Mouse (Mus musculus): Measurements from ENCODE around the gene Srsf9.
"Not testable (repeated sequence)": the region's sequence is repeated elsewhere in the genome, so short reads cannot be mapped to it uniquely, and the experiment has no call there.

Srsf9 gene

GRCm38 (mm10) chr5:115326875-115327609, at the start of gene Srsf9:
Srsf9 (plus strand) TSS chr5:115327177.
- DNase-seq (ENCODE audit: low read depth, low spot score) = peak; percentile 93

GRCm38 (mm10) chr5:115278053-115278452, 48.9 kb upstream of the Srsf9 start:
- no peak for DNase-seq (ENCODE audit: low read depth, low spot score)

GRCm38 (mm10) chr5:115278785-115279184, 48.2 kb upstream of the Srsf9 start:
- DNase-seq (ENCODE audit: low read depth, low spot score) = no peak

- DNase-seq (ENCODE audit: low read depth, low spot score) = peak; percentile 81
These were observed 47.5 kb upstream of the Srsf9 start, which contains the start of gene Coq5 for GRCm38 (mm10) chr5:115279226-115280049. Coq5 (plus strand) TSS chr5:115279666.

GRCm38 (mm10) chr5:115280050-115280687, 46.8 kb upstream of the Srsf9 start:
- DNase-seq (ENCODE audit: low read depth, low spot score) = peak; percentile 69

GRCm38 (mm10) chr5:115284735-115285134, 42.2 kb upstream of the Srsf9 start:
- no peak for DNase-seq (ENCODE audit: low read depth, low spot score)

GRCm38 (mm10) chr5:115294173-115294572, 32.8 kb upstream of the Srsf9 start:
- peak; percentile 69 for DNase-seq (ENCODE audit: low read depth, low spot score)

GRCm38 (mm10) chr5:115296347-115296746, 30.6 kb upstream of the Srsf9 start:
- DNase-seq (ENCODE audit: low read depth, low spot score) = no peak

GRCm38 (mm10) chr5:115300035-115300744, 26.8 kb upstream of the Srsf9 start:
- peak; percentile 87 for DNase-seq (ENCODE audit: low read depth, low spot score)

- peak; percentile 98 for DNase-seq (ENCODE audit: low read depth, low spot score)
These were observed 26.0 kb upstream of the Srsf9 start, which contains the start of gene Dynll1 for GRCm38 (mm10) chr5:115300792-115301614. Dynll1 (minus strand) TSS chr5:115300999.

- no peak for DNase-seq (ENCODE audit: low read depth, low spot score)
These were observed 25.4 kb upstream of the Srsf9 start for GRCm38 (mm10) chr5:115301615-115302014.

- DNase-seq (ENCODE audit: low read depth, low spot score) = not testable (repeated sequence)
These were observed 24.8 kb upstream of the Srsf9 start for GRCm38 (mm10) chr5:115302190-115302589.

- no peak for DNase-seq (ENCODE audit: low read depth, low spot score)
These were observed 14.6 kb upstream of the Srsf9 start for GRCm38 (mm10) chr5:115312354-115312753.

GRCm38 (mm10) chr5:115312816-115313667, 13.9 kb upstream of the Srsf9 start:
- no peak for DNase-seq (ENCODE audit: low read depth, low spot score)

- no peak for DNase-seq (ENCODE audit: low read depth, low spot score)
These were observed 13.4 kb upstream of the Srsf9 start for GRCm38 (mm10) chr5:115313668-115313943.

GRCm38 (mm10) chr5:115316968-115317644, 9.9 kb upstream of the Srsf9 start:
- DNase-seq (ENCODE audit: low read depth, low spot score) = peak; percentile 49

GRCm38 (mm10) chr5:115317645-115318328, 9.2 kb upstream of the Srsf9 start:
- peak; percentile 95 for DNase-seq (ENCODE audit: low read depth, low spot score)

Data from R1 (cell line).